Mouse (Mus musculus) heart, postnatal 0 days (tissue): ENCODE results near the gene Pdpn. TPM values are rescaled to one million over a fixed set of nuclear protein-coding genes. Genes with fewer than 3 reads are reported as not detected.
"Not testable (repeated sequence)": the region's sequence is repeated elsewhere in the genome, so short reads cannot be mapped to it uniquely, and the experiment has no call there.

Experiments used
- ATAC-seq: fragments of 200-750 bp; cut with Nextera tagmentation; 2 replicates; pipeline ENCODE4 v1.8.0; 2017; ENCODE audit warnings: low read depth, moderate number of reproducible peaks, moderate library complexity; ENCODE audit not compliant: insufficient read depth
- DNase-seq: peaks from one replicate; pipeline ENCODE4 v3.0.0-alpha.2; 2016; ENCODE audit warnings: low spot score
- H3K27ac ChIP-seq: fragments of 300-500 bp; sonication (generic); 2 replicates; pipeline ENCODE4 v1.5.1; 2014; ENCODE audit warnings: low read depth, mild to moderate bottlenecking
- H3K27me3 ChIP-seq: fragments of 300-500 bp; sonication (generic); 2 replicates; pipeline ENCODE4 v1.6.1; 2014; ENCODE audit warnings: low read length, mixed read lengths; ENCODE audit not compliant: control insufficient read depth, insufficient read depth
- H3K36me3 ChIP-seq: fragments of 300-500 bp; sonication (generic); replicated peaks from 2 replicates; pipeline ENCODE4 v1.6.1; 2014; ENCODE audit warnings: low read length, mixed read lengths; ENCODE audit not compliant: control insufficient read depth, insufficient read depth
- H3K4me1 ChIP-seq: fragments of 300-500 bp; sonication (generic); 2 replicates; pipeline ENCODE4 v1.6.1; 2014; ENCODE audit warnings: antibody characterized with exemption; ENCODE audit not compliant: control insufficient read depth, insufficient read depth
- H3K4me2 ChIP-seq: fragments of 300-500 bp; sonication (generic); 2 replicates; pipeline ENCODE4 v1.6.1; 2014; ENCODE audit warnings: low read depth, mild to moderate bottlenecking, low read length, moderate library complexity
- H3K4me3 ChIP-seq: fragments of 300-500 bp; sonication (generic); 2 replicates; pipeline ENCODE4 v1.5.1; 2014; ENCODE audit warnings: low read depth, low read length
- H3K9ac ChIP-seq: fragments of 300-500 bp; sonication (generic); replicated peaks from 2 replicates; pipeline ENCODE4 v1.6.1; 2014; ENCODE audit warnings: low read depth, low read length, mixed read lengths
- H3K9me3 ChIP-seq: fragments of 300-500 bp; sonication (generic); replicated peaks from 2 replicates; pipeline ENCODE4 v1.6.1; 2016; ENCODE audit warnings: low read length; ENCODE audit not compliant: control insufficient read depth
- CTCF ChIP-seq: IDR thresholded peaks from 2 replicates; pipeline ENCODE4 v1.5.1; 2016; ENCODE audit warnings: antibody characterized with exemption, control low read depth, low read depth
- EP300 ChIP-seq: IDR thresholded peaks from 2 replicates; pipeline ENCODE4 v1.6.1; 2016; ENCODE audit warnings: antibody characterized with exemption, low read depth
- WGBS: fragments of 180-500 bp; shearing (Covaris S2); extraction: QIAGEN DNeasy Blood & Tissue Kit; methylation state at CpG from one replicate; pipeline ENCODE4 v1.1.7; 2014; 5-methylcytosine and 5-hydroxymethylcytosine counted together
- polyA plus RNA-seq: library from polyadenylated mRNA; unstranded; fragments of >200 nt; fragmentation: Nextera tagmentation; extraction: Ambion mirVana; gene quantifications from 2 replicates; pipeline ENCODE4 v1.2.1, GENCODE M21; 2015
- total RNA-seq: library from RNA; depleted of rRNA; stranded (reverse); fragments of >200 nt; gene quantifications from 2 replicates; pipeline ENCODE4 v1.2.3, GENCODE M21; 2014; ENCODE audit warnings: low replicate concordance; rRNA removed

Pdpn gene
- total RNA-seq (6.8 and 12.4 TPM in 2 replicates), polyA plus RNA-seq (13.6 and 14.9 TPM in 2 replicates)

DNA sequence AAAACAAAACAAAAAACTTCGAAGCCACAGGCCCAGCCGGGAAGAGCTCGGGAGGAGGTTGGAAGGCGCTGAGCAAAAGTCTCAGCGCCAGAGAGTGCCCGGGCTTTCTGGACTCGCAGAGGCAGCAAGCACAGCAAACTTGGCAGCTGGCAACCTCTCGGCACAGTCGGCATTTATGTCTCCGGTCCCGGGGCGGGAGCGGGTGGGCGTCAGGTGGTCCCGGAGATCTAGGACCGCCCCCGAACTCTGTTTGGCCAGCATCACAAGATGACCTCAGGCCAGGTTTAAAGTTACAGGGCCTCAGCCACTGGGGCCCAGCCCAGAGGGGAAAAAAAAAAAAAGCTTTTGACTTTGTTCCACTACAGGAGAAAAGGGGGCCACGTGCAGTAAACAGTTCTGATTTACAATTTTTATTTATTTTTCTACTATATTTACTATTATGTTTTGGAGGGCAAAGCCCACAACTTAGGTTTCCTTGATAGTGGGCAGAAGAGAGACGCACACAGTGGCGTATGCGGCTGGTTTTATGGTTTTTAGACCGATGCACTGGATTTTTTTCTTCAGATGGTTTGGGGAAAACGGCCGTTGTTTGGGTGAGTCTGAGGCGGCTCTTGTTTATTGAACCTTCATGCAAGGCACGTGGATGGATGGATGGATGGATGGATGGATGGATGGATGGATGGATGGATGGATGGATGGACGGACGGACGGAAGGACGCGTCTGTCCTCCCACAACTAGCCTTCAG lies at the start of gene Pdpn:
TSS of gene Pdpn (minus strand) at position 240 of the 746 bp plus-strand sequence.
- 4% methylated on average over 31 of the region's 31 CpGs for WGBS
- H3K4me3 ChIP-seq: peak within 1 kb of the TSS; percentile 53
- H3K27ac ChIP-seq: no peak within 1 kb of the TSS
- H3K36me3 ChIP-seq: no peaks in the 10 kb centered on the region
- peak within 1 kb of the TSS; percentile 31; the same call in 1 of the 2 replicates for H3K9ac ChIP-seq
- DNase-seq (no peak), ATAC-seq (peak; percentile 74)
- no peaks in the 10 kb centered on the region for H3K9me3 ChIP-seq
- peak within 1 kb of the TSS; percentile 70 for H3K4me2 ChIP-seq
- 0 out of 2 replicates have a peak, but pooled peaks cover 7% of the 10 kb centered on the region for H3K27me3 ChIP-seq
- H3K4me1 ChIP-seq: 0 out of 2 replicates have a peak, but pooled peaks cover 5% of the 10 kb centered on the region
- TF ChIP-seq CTCF: no peak
- no peak for TF ChIP-seq EP300

DNA sequence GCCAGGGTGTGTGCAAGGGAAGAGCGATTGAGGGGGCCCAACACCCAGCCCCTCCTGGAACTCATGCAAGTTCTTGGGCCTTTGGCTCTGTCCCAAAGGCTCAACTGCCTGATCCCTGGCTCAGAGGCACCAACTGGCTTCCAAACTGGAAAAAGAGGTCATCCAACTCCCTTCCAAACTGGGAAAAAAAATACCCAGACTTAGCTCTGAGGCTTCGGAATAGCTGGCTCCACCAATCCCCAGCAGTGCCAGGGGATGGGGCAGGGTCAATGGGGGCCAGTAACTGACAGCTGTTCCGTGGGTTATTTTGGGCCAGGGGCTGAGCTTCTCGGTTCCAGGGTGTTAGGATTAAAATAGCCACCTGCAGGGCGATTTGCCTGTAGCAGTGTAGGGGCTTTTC lies 49.3 kb upstream of the Pdpn start:
- H3K27me3 ChIP-seq: peaks cover 46% of the 10 kb centered on the region
- no peak for ATAC-seq
- 0 out of 2 replicates have a peak overlapping the region, but pooled peaks have one; percentile 89 for H3K4me2 ChIP-seq

DNA sequence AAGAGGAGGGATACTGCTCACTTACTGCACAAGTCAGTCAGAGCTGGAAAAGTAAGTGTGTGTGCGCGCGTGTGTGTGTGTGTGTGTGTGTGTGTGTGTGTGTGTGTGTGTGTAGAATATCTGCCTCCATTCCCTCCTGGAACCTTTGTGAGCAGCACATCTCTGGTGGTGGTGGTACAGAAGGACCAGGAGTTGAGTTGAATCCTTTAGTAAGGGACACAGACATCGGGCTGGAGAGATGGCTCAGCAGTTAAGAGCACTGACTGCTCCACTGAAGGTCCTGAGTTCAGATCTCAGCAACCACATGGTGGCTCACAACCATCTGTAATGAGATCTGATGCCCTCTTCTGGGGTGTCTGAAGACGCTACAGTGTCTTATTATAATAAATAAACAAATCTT lies 46.1 kb upstream of the Pdpn start:
- 79% methylated on average over 5 of the region's 5 CpGs for WGBS
- not testable (repeated sequence) for DNase-seq, H3K4me3 ChIP-seq, H3K4me1 ChIP-seq, H3K4me2 ChIP-seq, H3K9me3 ChIP-seq, ATAC-seq, H3K27ac ChIP-seq, H3K36me3 ChIP-seq, H3K9ac ChIP-seq
- peaks cover 27% of the 10 kb centered on the region for H3K27me3 ChIP-seq

More for the DNA sequence above, 49.3 kb upstream of the Pdpn start:
- Histone ChIP-seq H3K4me3 (no peak overlapping the region), H3K36me3 (no peaks in the 10 kb centered on the region), H3K4me1 (no peaks in the 10 kb centered on the region), H3K9me3 (no peaks in the 10 kb centered on the region), H3K27ac (no peak overlapping the region), H3K9ac (no peak overlapping the region)
- WGBS: 15% methylated on average over 5 of the region's 5 CpGs
- no peak for DNase-seq
- TF ChIP-seq EP300: no peak
- TF ChIP-seq CTCF: no peak

DNA sequence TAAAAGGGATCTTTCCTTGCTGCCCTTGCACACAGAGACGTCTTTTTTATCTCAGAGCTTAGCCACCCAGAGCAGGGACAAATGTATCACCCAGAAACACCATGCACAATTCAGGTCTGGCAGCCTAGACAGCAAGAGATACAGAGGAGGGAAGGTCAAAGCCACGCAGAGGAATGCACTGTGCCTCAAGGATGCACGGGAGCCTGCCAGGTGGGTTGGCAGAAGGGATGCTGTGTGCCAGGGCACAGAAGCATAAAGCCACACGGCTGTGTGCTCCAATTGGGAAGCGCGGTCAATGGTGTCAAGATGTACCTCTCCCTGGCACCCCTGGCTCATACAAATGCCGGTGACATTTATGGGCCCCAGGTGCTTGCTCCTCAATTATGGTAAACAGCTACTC lies 42.1 kb upstream of the Pdpn start:
- H3K9ac ChIP-seq: no peak overlapping the region
- no peak for ATAC-seq
- H3K27me3 ChIP-seq: no peaks in the 10 kb centered on the region
- H3K36me3 ChIP-seq: no peaks in the 10 kb centered on the region
- no peak overlapping the region for H3K4me2 ChIP-seq
- no peak overlapping the region for H3K27ac ChIP-seq
- WGBS: 71% methylated on average over 7 of the region's 7 CpGs
- DNase-seq: no peak
- TF ChIP-seq CTCF (no peak), EP300 (no peak)
- no peaks in the 10 kb centered on the region for H3K4me1 ChIP-seq
- H3K9me3 ChIP-seq: no peaks in the 10 kb centered on the region
- H3K4me3 ChIP-seq: no peak overlapping the region

DNA sequence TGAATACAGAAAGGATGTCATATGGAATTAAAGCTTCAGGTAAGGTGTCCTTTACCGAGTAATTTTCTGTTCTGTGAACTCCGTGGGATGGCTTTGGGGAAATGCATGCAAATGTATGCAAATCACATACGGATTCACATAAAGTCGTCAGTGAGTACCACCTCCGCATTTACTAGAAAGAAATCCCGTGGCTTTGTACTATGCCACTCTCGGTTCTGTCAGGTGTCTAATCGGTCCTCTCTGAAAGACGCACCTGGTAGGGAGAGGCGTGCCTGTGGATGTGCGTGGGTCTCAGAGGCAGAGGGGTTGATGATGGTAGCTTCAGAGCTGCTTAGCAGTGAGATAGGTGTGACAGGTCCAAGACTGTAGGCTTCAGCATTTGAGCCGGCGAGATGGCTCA lies 40.4 kb upstream of the Pdpn start:
- 82% methylated on average over 13 of the region's 13 CpGs for whole genome bisulfite sequencing

More for the DNA sequence above, 40.4 kb upstream of the Pdpn start:
- DNase-seq: no peak
- Histone ChIP-seq H3K27me3 (no peaks in the 10 kb centered on the region), H3K9ac (no peak overlapping the region), H3K36me3 (no peaks in the 10 kb centered on the region), H3K27ac (no peak overlapping the region), H3K9me3 (no peaks in the 10 kb centered on the region), H3K4me1 (no peaks in the 10 kb centered on the region), H3K4me2 (no peak overlapping the region), H3K4me3 (no peak overlapping the region)
- TF ChIP-seq CTCF (no peak), EP300 (no peak)
- ATAC-seq: no peak
